Mouse (Mus musculus) gastrocnemius, adult 18-20 months (tissue): ENCODE results near the gene 2310022A10Rik. TPM values are rescaled to one million over a fixed set of nuclear protein-coding genes. Genes with fewer than 3 reads are reported as not detected.

ENCODE experiments used
- DNase-seq: peaks from one replicate; pipeline ENCODE4 v3.0.0; 2021; ENCODE audit warnings: low spot score
- total RNA-seq, 2 experiments: library from RNA; stranded (reverse); gene quantifications; 2 replicates each; pipeline ENCODE4 v1.2.3; 2021

The 2310022A10Rik gene
- total RNA-seq, 2 experiments from 2014 or later, result 103 to 116 TPM

GRCm38 (mm10) chr7:27540521-27540920 is 12.5 kb upstream of the 2310022A10Rik start:
- no peak for DNase-seq

GRCm38 (mm10) chr7:27540935-27541334 is 12.1 kb upstream of the 2310022A10Rik start:
- DNase-seq, result no peak

- no peak for DNase-seq
These were observed 11.6 kb upstream of the 2310022A10Rik start for GRCm38 (mm10) chr7:27541431-27541830.

- DNase-seq, result no peak
These were observed 11.1 kb upstream of the 2310022A10Rik start for GRCm38 (mm10) chr7:27541922-27542321.

GRCm38 (mm10) chr7:27542392-27543033 is 10.5 kb upstream of the 2310022A10Rik start:
- peak; percentile 69 for DNase-seq

- DNase-seq, result no peak
These were observed 10.0 kb upstream of the 2310022A10Rik start for GRCm38 (mm10) chr7:27543065-27543464.

- no peak for DNase-seq
These were observed 9.2 kb upstream of the 2310022A10Rik start for GRCm38 (mm10) chr7:27543851-27544250.

- DNase-seq, result no peak
These were observed 8.2 kb upstream of the 2310022A10Rik start for GRCm38 (mm10) chr7:27544675-27545370.

- DNase-seq, result no peak
These were observed 3.4 kb upstream of the 2310022A10Rik start for GRCm38 (mm10) chr7:27549597-27549996.

GRCm38 (mm10) chr7:27552070-27552469 is 963 bp upstream of the 2310022A10Rik start:
- DNase-seq, result no peak

GRCm38 (mm10) chr7:27560291-27560887 is 7.4 kb downstream of the 2310022A10Rik start:
- peak; percentile 87 for DNase-seq

GRCm38 (mm10) chr7:27560978-27561377 is 7.9 kb downstream of the 2310022A10Rik start:
- DNase-seq, result no peak

- DNase-seq, result peak; percentile 17
These were observed 16.7 kb downstream of the 2310022A10Rik start for GRCm38 (mm10) chr7:27569580-27570224.

GRCm38 (mm10) chr7:27572133-27572532 is 19.1 kb downstream of the 2310022A10Rik start:
- no peak for DNase-seq

- no peak for DNase-seq
These were observed 21.3 kb downstream of the 2310022A10Rik start for GRCm38 (mm10) chr7:27574124-27574880.

- no peak for DNase-seq
These were observed 23.9 kb downstream of the 2310022A10Rik start for GRCm38 (mm10) chr7:27576914-27577313.

- DNase-seq, result no peak
These were observed 24.6 kb downstream of the 2310022A10Rik start for GRCm38 (mm10) chr7:27577589-27577988.

GRCm38 (mm10) chr7:27578465-27578864 is 25.4 kb downstream of the 2310022A10Rik start:
- no peak for DNase-seq

GRCm38 (mm10) chr7:27580380-27581174 is 27.5 kb downstream of the 2310022A10Rik start:
- no peak for DNase-seq

GRCm38 (mm10) chr7:27586861-27587260 is 33.8 kb downstream of the 2310022A10Rik start:
- no peak for DNase-seq
